Mouse (Mus musculus): ENCODE data around the gene Prap1. TPM values are rescaled to one million over a fixed set of nuclear protein-coding genes. Genes with fewer than 3 reads are reported as not detected.
A peak's percentile ranks its signal among the peaks of the same experiment; 100 is the strongest.

The Prap1 gene
- polyA plus RNA-seq, 1 experiment: 1.1 TPM

DNA sequence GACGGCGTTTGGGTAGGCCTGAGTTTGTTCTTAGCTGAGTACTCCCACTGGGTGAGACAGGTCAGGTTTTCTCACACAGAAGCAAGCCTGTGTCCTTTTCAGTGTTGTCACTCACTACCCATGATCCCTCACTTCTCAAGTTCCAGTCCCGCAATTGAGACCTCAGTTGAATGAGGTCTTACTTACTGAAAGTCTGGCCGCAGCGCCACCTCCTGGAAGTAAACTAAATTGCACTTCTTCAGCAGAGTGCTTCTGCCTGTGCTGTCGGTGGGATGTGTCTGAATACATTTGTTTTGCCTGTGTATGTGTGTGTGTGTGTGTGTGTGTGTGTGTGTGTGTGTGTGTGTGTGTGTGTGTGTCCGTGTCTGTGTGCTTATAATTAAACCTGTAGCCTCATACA, 30.1 kb upstream of the Prap1 start:
- no peak overlapping the region for H3K27ac ChIP-seq (ENCODE audit: insufficient read depth, low read depth, low read length)
- peak; percentile 65 for DNase-seq
- TF ChIP-seq POLR2A (IDR thresholded peaks at IDR 0.05; ENCODE audit: low read depth, low read length) (no peak), CTCF (conservative IDR thresholded peaks at IDR 0.05; ENCODE audit: insufficient read depth, insufficient read length, low read depth, low read length) (peak; percentile 80)
- H3K27me3 ChIP-seq (replicated peaks; ENCODE audit: control insufficient read depth, insufficient read depth, low read length): 0 out of 2 replicates have a peak, but pooled peaks cover 1% of the 10 kb centered on the region
- WGBS: 22% methylated on average over 7 of the region's 7 CpGs
- H3K4me1 ChIP-seq (ENCODE audit: control insufficient read depth, insufficient read depth, low read length): no peaks in the 10 kb centered on the region; the same call in 1 of the 2 replicates
- no peaks in the 10 kb centered on the region for H3K36me3 ChIP-seq (ENCODE audit: control insufficient read depth, insufficient read depth, low read length)
- H3K4me3 ChIP-seq (ENCODE audit: insufficient read depth, low read depth, low read length): no peak overlapping the region

DNA sequence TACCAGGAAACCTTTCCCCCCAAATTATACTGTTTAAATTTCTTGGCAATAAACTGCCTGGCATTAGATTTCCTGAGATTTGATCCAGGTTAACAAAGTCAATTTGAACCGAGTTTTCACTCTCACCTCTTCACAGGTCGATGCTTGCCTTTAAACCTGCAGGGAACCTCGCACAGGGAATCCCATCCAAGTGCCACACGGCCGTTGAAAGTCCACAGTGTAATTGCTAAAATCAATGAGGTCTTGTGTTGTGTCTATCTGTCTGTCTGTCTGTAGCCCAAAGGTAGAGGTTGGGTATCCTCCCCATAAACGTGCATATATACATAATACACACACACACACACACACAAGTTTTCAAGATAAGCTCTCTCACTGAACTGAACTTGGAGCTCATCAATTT, 25.8 kb upstream of the Prap1 start:
- no peaks in the 10 kb centered on the region for H3K36me3 ChIP-seq (ENCODE audit: control insufficient read depth, insufficient read depth, low read length)
- 50% methylated on average over 6 of the region's 6 CpGs for WGBS
- no peak overlapping the region for H3K27ac ChIP-seq (ENCODE audit: insufficient read depth, low read depth, low read length)
- H3K27me3 ChIP-seq (replicated peaks; ENCODE audit: control insufficient read depth, insufficient read depth, low read length): no peaks in the 10 kb centered on the region
- no peaks in the 10 kb centered on the region for H3K4me1 ChIP-seq (ENCODE audit: control insufficient read depth, insufficient read depth, low read length)
- TF ChIP-seq POLR2A (IDR thresholded peaks at IDR 0.05; ENCODE audit: low read depth, low read length) (no peak), CTCF (conservative IDR thresholded peaks at IDR 0.05; ENCODE audit: insufficient read depth, insufficient read length, low read depth, low read length) (no peak)
- no peak for DNase-seq
- H3K4me3 ChIP-seq (ENCODE audit: insufficient read depth, low read depth, low read length): no peak overlapping the region

DNA sequence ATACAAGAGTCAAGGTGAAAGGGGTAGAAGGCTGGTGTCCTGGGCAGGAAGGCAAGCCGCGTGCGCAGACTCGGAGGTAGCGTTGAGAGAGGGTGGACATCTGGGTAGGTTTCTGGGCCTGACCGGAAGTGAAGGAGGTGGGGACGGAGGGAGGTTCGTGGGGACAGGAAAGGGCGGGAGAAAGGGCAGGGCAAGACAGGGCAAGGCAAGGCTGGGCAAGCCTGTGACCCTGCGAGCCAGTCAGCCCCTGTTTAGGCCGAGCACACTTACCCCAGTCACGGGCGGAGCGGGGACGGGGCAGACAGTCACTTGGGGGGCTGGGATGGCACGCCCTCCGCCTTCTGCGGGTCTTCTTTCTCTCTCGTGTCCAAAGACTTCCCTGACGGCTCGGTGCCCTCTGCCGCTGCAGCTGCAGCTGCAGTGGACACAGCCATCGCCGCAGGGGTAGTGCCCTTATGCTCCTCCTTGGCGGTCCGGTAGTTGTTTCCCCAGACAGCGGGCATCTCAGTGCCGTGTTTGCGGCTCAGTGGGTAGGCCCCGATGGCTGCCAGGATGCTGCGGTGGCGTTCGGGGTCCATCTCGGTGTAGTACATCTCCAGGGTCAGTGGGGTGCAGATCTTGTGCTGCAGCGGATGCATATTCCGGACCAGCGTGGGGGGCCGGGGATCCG, 23.0 kb upstream of the Prap1 start:
- H3K27ac ChIP-seq (ENCODE audit: insufficient read depth, low read depth, low read length): no peak overlapping the region
- no peaks in the 10 kb centered on the region for H3K36me3 ChIP-seq (ENCODE audit: control insufficient read depth, insufficient read depth, low read length)
- 47% methylated on average over 39 of the region's 39 CpGs for WGBS
- no peaks in the 10 kb centered on the region for H3K27me3 ChIP-seq (replicated peaks; ENCODE audit: control insufficient read depth, insufficient read depth, low read length)
- DNase-seq: no peak
- H3K4me3 ChIP-seq (ENCODE audit: insufficient read depth, low read depth, low read length): peak overlapping the region; percentile 34
- H3K4me1 ChIP-seq (ENCODE audit: control insufficient read depth, insufficient read depth, low read length): no peaks in the 10 kb centered on the region
- no peak for TF ChIP-seq POLR2A (IDR thresholded peaks at IDR 0.05; ENCODE audit: low read depth, low read length)
- no peak for TF ChIP-seq CTCF (conservative IDR thresholded peaks at IDR 0.05; ENCODE audit: insufficient read depth, insufficient read length, low read depth, low read length)

DNA sequence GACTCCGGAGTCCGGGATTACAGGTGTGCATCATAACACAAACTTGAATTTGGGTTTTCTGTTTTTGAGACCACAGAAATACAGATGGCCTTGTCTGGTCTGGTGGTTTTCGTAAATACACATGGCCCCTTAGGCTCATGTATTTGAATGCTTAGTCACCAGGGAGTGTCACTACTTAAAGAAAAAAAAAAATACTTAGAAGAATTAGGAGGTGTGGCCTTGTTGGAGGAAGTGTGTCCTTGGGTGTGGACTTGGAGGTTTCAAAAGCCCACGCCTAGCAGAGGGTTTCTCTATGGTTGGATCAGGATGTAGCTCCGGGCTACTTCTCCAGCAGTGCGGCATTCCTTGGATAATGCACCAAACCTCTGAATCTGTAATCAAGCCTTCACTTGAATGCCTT, 15.5 kb upstream of the Prap1 start:
- Histone ChIP-seq H3K4me3 (ENCODE audit: insufficient read depth, low read depth, low read length) (no peak overlapping the region), H3K27ac (ENCODE audit: insufficient read depth, low read depth, low read length) (no peak overlapping the region), H3K36me3 (ENCODE audit: control insufficient read depth, insufficient read depth, low read length) (no peaks in the 10 kb centered on the region), H3K27me3 (replicated peaks; ENCODE audit: control insufficient read depth, insufficient read depth, low read length) (no peaks in the 10 kb centered on the region), H3K4me1 (ENCODE audit: control insufficient read depth, insufficient read depth, low read length) (no peaks in the 10 kb centered on the region)
- WGBS: 68% methylated on average over 6 of the region's 6 CpGs
- DNase-seq: no peak
- TF ChIP-seq CTCF (conservative IDR thresholded peaks at IDR 0.05; ENCODE audit: insufficient read depth, insufficient read length, low read depth, low read length) (no peak), POLR2A (IDR thresholded peaks at IDR 0.05; ENCODE audit: low read depth, low read length) (no peak)

DNA sequence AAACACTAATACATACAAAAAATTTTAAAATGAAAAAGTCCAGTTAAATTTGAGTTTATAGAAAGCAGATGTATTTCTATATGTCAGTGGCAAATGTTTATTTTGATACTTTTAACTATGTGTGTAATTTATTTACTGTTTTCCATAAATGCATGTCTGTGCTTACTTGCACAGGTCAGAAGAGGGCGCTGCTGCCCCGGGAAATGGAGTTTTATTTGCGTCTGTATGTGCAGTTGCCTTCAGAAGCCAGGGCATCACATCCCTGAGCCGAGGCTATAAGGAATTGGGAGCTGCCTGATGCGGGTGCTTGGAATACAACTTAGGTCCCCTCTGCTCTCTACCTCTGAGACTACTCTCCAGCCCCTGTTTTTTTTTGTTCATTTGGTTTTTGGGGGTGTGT, 14.5 kb upstream of the Prap1 start:
- Histone ChIP-seq H3K4me1 (ENCODE audit: control insufficient read depth, insufficient read depth, low read length) (no peaks in the 10 kb centered on the region), H3K27me3 (replicated peaks; ENCODE audit: control insufficient read depth, insufficient read depth, low read length) (no peaks in the 10 kb centered on the region), H3K36me3 (ENCODE audit: control insufficient read depth, insufficient read depth, low read length) (no peaks in the 10 kb centered on the region), H3K27ac (ENCODE audit: insufficient read depth, low read depth, low read length) (no peak overlapping the region), H3K4me3 (ENCODE audit: insufficient read depth, low read depth, low read length) (no peak overlapping the region)
- TF ChIP-seq POLR2A (IDR thresholded peaks at IDR 0.05; ENCODE audit: low read depth, low read length) (no peak), CTCF (conservative IDR thresholded peaks at IDR 0.05; ENCODE audit: insufficient read depth, insufficient read length, low read depth, low read length) (peak; percentile 94)
- peak; percentile 73 for DNase-seq
- WGBS: 7% methylated on average over 5 of the region's 5 CpGs

DNA sequence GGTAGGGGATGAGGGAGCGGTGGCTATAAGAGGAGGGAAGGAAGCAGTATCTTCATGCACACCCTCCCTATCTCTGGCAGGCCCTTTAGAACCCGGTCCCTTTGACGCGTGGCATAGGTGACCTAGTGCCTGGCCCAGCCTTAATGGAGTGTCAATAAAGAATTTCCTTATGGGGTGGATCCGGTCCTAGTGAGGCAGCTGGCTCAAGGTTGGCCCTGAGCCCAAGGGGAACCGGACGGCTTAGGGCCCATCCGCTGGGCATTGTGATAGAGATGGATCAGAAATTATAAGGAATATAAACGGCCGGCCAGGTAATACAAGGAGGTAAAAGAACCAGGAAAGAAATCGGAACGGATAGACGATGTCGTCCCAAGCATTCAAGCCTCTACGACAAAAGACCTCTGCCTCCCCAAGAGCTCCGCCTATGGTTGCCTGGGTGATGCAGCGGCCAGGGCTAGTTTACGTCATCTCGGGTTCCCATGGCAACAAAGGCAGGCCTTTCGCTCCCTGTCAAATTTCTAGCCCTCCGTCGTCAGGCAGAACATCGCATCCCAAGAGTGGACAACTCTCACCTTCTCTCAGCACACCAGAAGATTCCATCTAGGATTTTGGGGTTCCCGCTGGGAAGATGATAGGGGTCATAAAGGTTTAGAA, 12.6 kb upstream of the Prap1 start:
- Histone ChIP-seq H3K27ac (ENCODE audit: insufficient read depth, low read depth, low read length) (no peak overlapping the region), H3K4me3 (ENCODE audit: insufficient read depth, low read depth, low read length) (no peak overlapping the region), H3K27me3 (replicated peaks; ENCODE audit: control insufficient read depth, insufficient read depth, low read length) (no peaks in the 10 kb centered on the region)

DNA sequence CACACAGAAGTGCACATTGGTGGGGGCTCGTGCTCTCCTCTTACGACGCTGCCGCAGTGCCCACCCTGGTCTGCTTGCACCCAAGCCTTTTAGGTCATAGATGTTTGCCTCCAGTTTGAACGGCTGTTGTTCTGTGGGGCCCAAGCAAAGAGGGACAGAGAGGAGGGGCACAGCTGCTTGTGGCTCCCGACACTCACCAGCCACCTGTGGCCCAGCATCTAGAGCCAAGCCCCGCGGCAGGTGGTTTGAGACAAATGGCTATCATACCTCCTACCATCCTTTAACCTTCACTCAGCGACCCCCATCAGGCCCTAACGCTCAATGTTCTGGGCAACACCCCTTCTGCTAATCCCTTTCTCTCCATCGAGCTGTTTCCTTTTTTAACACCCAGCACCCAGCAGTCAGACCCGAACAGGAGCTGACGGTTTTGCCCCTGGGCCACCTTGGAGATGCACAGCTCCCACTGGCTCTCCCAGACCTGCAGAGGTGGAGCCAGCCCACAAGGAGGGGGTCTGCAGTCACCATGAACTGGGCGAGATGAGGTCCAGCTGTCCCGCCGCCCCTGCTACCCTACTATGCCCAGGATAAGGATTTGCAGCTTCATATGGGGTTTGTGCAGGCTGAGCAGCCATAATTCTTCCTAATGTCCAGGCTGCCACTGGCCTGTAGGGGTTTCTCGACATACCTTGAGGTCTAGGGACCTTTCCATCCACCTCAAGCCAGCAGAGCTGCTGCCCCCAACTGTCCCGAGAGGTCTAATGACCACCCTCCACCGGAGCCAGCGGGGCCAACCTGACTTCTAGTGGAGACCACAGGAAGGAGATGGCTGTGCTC, 11.6 kb upstream of the Prap1 start:
- no peak for TF ChIP-seq CTCF (conservative IDR thresholded peaks at IDR 0.05; ENCODE audit: insufficient read depth, insufficient read length, low read depth, low read length)
- TF ChIP-seq POLR2A (IDR thresholded peaks at IDR 0.05; ENCODE audit: low read depth, low read length): no peak
- Histone ChIP-seq H3K4me3 (ENCODE audit: insufficient read depth, low read depth, low read length) (no peak overlapping the region), H3K27me3 (replicated peaks; ENCODE audit: control insufficient read depth, insufficient read depth, low read length) (no peaks in the 10 kb centered on the region), H3K4me1 (ENCODE audit: control insufficient read depth, insufficient read depth, low read length) (no peaks in the 10 kb centered on the region), H3K36me3 (ENCODE audit: control insufficient read depth, insufficient read depth, low read length) (no peaks in the 10 kb centered on the region), H3K27ac (ENCODE audit: insufficient read depth, low read depth, low read length) (no peak overlapping the region)
- WGBS: 16% methylated on average over 20 of the region's 20 CpGs
- no peak for DNase-seq

More for the DNA sequence above, 12.6 kb upstream of the Prap1 start:
- TF ChIP-seq CTCF (conservative IDR thresholded peaks at IDR 0.05; ENCODE audit: insufficient read depth, insufficient read length, low read depth, low read length): no peak
- TF ChIP-seq POLR2A (IDR thresholded peaks at IDR 0.05; ENCODE audit: low read depth, low read length): no peak
- DNase-seq: peak; percentile 75
- no peaks in the 10 kb centered on the region for H3K4me1 ChIP-seq (ENCODE audit: control insufficient read depth, insufficient read depth, low read length)
- no peaks in the 10 kb centered on the region for H3K36me3 ChIP-seq (ENCODE audit: control insufficient read depth, insufficient read depth, low read length)
- 6% methylated on average over 24 of the region's 24 CpGs for WGBS
